Comparison of ENCODE assay signal across 21 mouse cellular contexts in genomic region chr13:40713241-40713640, GRCm38 (mm10). TPM values are rescaled to one million over a fixed set of nuclear protein-coding genes. Genes with fewer than 3 reads are reported as not detected.
"Had no signal": no experiment of that assay in that cellular context is flagged by ENCODE, and none has a peak within 500 bp of the region (broad histone marks: within the 10 kb centered on the region; RNA-seq: fewer than 3 reads in every experiment).

No protein-coding gene starts in this region.

- ATAC-seq: liver, embryonic 12.5 days; midbrain, embryonic 16.5 days had no signal

- DNase-seq: kidney, adult 2 months; kidney, postnatal 25 days; layer of hippocampus, adult 9-11 months; liver; lung, adult 18-20 months; lung, postnatal 10 days; lung, postnatal 36 days; right cerebral cortex, postnatal 25 days; spleen, adult 18-20 months; thymus, postnatal 25 days had no signal

- H3K27ac ChIP-seq: kidney, postnatal 0 days; layer of hippocampus, adult 2 months; limb, embryonic 10.5 days; limb, embryonic 13.5 days; liver, embryonic 12.5 days; liver, embryonic 15.5 days; lung, embryonic 15.5 days; midbrain, embryonic 12.5 days; stomach, embryonic 15.5 days had no signal

- H3K4me3 ChIP-seq: layer of hippocampus, adult 2 months; limb, embryonic 10.5 days; limb, embryonic 13.5 days; liver, embryonic 12.5 days; liver, embryonic 15.5 days; lung, embryonic 15.5 days; megakaryocyte, embryonic 14.5 days; midbrain, embryonic 12.5 days; stomach, embryonic 15.5 days had no signal

- H3K9me3 ChIP-seq: limb, embryonic 10.5 days; limb, embryonic 13.5 days; liver, embryonic 12.5 days; liver, embryonic 15.5 days; lung, embryonic 15.5 days; midbrain, embryonic 12.5 days; stomach, embryonic 15.5 days had no signal

- H3K4me1 ChIP-seq: lung, embryonic 15.5 days; stomach, embryonic 15.5 days had no signal

- H3K9ac ChIP-seq: limb, embryonic 13.5 days; liver, embryonic 12.5 days; liver, embryonic 15.5 days; lung, embryonic 15.5 days; midbrain, embryonic 12.5 days; stomach, embryonic 15.5 days had no signal

- H3K4me2 ChIP-seq: limb, embryonic 13.5 days; liver, embryonic 12.5 days; liver, embryonic 15.5 days; lung, embryonic 15.5 days; midbrain, embryonic 12.5 days; stomach, embryonic 15.5 days had no signal

- H3K36me3 ChIP-seq: limb, embryonic 10.5 days; limb, embryonic 13.5 days; liver, embryonic 12.5 days; liver, embryonic 15.5 days; lung, embryonic 15.5 days; midbrain, embryonic 12.5 days; stomach, embryonic 15.5 days had no signal

RNA-seq across cellular contexts. Expression of gene Tfap2a, which starts 24.9 kb away (rescaled TPM):
- polyA plus RNA-seq: liver, embryonic 15.5 days had no signal
